Mouse (Mus musculus): ENCODE data around the gene Dusp3.

- no peak for TF ChIP-seq CTCF (IDR thresholded peaks at IDR 0.05; ENCODE audit: borderline replicate concordance, insufficient read depth, low read length)
- TF ChIP-seq POLR2A (IDR thresholded peaks at IDR 0.05; ENCODE audit: low read depth, low read length): no peak
Measured at GRCm38 (mm10) chr11:101974181-101974580, 12.6 kb downstream of the Dusp3 start.
